Mouse (Mus musculus): ENCODE measurements around the gene Smyd1.

Smyd1 gene

DNA sequence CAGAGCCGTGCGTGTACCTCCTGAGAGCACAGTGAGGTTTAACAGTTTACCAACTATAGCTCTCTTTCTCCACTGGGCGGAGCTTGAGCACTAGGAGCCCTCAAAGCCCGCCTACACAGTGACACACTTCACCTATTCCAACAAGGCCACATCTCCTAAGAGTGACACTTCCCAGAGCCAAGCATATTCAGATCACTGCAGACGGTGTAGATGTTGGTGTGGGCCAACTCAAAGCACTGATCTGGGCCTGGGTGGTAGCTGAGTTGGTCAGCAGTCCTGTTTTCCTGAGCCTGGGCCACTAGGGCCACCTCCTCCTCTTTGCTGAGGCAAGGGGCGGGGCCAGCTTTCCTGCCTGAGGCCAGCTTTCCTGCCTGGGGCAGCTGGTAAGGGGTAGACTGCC lies 157.6 kb downstream of the Smyd1 start:
- TF ChIP-seq GATA4 (IDR thresholded peaks at IDR 0.05; ENCODE audit: insufficient replicate concordance, low read length), result no peak

Data from liver, adult (tissue).